Mouse (Mus musculus) yolk sac, embryonic 10.5 days (tissue): ENCODE data around the gene St3gal5.
A peak's percentile ranks its signal among the peaks of the same experiment; 100 is the strongest.

Source experiments
- DNase-seq: peaks from one replicate; pipeline ENCODE4 v3.0.0-alpha.2; 2017; ENCODE audit warnings: low spot score

Gene St3gal5

DNA sequence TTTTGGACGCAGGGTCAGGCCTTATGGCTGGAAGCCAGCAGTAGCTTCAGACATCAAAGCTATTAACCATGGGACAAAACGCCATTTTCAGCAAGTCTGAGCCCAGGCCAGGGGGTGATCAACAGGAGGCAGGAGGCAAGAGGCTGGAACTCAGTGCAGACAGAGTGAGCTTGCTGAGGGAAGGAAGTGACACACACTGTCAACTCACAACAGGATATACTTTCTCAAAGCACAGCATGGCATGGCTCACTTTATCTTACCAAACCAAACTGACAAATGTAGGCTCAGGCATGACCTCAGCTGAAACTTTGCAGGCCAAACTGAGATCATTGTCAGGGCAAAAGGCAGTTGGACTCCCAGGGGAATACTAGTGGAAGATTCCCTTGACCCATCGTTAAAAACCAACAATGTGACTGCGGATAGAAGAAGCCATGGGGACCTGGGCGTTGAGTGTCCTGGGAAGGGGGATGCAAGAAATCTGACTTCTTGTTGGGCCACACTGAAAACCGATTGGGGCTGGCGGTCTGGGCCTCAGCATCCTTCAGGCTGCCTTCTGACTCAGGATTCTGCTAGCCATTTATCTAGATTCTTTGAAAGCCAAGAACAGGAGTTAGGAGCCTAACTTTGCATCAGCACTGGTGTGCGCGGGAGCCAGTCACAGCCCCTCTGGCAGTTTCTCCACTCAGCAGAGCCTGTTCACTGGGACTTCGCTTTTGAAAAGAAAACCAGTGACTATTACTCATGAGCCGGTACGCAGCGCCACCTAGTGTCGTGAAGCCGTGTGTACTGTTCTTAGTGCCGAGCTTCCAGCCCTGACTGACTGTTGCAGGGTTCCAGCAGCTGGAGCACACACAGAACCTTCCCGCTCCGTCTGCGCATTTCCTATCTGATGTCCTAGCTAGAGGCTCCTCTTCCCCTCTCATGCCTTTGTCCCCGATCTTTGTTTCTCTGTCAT, 67.2 kb downstream of the St3gal5 start:
- peak; percentile 69 for DNase-seq

DNA sequence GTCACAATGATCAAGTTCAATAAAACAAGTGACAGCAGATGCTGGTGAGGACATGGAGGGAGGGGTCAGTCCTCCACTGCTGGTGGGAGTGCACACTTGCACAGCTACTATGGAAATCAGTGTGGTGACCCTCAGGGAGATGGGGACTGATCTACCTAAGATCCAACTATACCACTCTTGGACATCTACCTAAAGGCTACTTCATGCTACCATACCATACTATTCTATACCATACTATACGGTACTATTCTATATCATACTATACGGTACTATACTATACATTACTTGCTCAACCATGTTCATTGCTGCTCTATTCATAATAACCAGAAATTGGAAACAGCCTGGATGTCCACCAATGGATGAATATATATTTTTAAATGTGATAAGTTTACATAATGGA, 68.5 kb downstream of the St3gal5 start:
- DNase-seq: no peak

DNA sequence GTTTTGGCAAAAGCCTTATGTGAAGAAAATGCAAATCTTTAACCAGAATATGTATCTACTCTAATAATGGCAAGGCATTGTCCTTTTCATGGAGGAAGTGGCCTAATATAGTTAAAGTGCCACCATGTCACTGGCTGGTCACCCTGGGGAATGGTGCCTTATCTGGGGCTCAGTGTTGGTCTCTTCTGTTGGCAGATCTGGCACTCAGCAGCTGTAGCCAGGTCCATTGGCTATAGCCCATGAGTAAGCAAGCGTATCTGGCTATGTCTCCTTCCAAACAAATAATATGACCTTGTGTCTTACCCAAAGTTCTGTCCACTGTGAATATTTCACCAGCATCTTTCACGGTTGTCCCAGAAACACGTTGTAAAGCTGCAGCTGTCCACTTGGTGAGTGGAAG, 74.0 kb downstream of the St3gal5 start:
- no peak for DNase-seq

DNA sequence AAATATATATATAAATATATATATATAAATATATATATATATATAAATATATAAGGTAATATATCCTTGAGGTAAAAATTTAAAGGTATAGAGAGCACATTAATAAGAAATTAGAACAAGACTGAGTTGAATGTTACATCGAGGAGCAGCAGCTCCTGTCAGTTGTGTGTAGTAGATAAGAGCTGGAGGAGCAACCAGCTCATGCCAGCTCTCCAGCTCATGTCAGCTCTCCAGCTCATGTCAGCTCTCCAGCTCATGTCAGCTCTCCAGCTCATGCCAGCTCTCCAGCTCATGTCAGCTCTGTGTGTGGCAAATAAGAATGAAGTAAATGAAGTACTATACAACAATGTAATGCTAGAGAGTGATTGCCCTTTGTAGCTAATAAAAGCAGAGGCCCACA, 76.0 kb downstream of the St3gal5 start:
- DNase-seq: no peak

DNA sequence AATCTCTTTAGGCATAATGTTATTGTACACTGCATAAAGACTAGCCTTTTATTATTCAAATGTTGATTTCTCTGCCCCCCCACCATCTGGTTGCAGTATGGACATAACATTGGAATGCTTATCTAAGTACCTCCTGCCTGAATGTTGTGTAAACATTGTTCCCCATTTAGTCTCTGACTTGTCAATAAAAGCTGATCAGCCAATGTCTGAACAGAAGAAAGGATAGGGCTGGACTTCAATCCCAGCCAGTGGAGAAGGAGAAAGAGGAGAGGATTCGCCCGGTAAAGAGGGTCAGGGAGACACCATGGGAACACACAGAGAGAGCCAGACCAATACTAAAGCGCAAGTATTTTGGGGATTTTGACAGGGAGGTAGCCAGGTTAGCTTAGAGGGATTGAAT, 78.0 kb downstream of the St3gal5 start:
- DNase-seq: no peak

DNA sequence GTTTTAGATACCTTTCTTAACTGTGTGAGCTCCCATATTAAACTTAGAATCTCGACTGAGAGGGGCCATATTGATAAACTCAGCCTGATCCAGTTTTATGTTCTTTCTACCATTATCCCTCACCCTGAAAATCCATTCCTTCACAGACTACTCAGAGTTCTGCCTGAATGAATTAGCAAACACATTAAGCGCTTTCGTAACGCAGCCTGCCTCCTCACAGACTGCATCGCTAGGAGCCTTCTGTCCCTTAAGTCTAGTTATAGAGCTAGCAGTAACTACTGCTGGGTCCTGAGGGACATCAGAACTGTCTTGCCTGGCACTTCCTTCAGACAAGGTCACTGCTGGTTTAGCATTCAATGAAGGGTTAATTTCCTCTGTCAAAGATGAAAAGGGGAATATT, 78.6 kb downstream of the St3gal5 start:
- no peak for DNase-seq

DNA sequence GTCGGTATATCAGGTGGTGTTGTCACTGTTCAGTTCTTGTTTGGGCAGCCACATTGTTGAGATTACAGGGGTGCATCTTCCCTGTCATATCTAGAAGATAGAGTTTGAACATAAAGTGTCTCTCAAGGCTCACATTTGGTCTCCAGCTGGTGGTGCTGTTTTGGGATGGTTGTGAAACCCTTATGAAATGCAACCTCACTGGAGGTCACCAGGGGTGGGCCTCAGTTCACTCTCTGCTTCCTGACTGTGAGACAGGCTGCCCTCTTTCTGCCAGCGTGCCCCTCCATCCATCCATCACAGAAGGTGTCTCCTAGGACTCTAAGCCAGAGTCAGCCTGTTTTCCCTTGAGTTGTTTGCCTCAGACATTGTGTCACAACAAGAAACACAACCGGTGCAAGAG, 80.0 kb downstream of the St3gal5 start:
- DNase-seq: no peak

DNA sequence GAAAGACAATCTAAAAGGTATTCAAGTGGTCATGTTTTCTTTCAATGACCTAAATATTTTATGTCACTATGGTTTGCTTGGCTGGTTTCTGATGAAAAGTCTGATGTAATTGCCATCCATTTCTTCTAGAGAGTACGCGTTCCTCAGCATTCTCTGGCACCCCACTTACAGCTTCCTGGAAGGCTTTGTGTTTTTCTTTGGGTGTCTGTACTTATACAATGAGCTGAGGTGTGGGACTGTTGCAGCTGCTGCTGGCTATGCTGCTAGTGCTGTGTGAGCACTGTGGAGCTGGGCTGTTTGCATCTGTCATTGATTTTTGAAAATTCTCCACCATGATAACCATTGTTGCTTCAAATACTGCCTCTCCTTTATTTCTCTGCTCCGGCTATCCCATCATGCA, 81.6 kb downstream of the St3gal5 start:
- no peak for DNase-seq

DNA sequence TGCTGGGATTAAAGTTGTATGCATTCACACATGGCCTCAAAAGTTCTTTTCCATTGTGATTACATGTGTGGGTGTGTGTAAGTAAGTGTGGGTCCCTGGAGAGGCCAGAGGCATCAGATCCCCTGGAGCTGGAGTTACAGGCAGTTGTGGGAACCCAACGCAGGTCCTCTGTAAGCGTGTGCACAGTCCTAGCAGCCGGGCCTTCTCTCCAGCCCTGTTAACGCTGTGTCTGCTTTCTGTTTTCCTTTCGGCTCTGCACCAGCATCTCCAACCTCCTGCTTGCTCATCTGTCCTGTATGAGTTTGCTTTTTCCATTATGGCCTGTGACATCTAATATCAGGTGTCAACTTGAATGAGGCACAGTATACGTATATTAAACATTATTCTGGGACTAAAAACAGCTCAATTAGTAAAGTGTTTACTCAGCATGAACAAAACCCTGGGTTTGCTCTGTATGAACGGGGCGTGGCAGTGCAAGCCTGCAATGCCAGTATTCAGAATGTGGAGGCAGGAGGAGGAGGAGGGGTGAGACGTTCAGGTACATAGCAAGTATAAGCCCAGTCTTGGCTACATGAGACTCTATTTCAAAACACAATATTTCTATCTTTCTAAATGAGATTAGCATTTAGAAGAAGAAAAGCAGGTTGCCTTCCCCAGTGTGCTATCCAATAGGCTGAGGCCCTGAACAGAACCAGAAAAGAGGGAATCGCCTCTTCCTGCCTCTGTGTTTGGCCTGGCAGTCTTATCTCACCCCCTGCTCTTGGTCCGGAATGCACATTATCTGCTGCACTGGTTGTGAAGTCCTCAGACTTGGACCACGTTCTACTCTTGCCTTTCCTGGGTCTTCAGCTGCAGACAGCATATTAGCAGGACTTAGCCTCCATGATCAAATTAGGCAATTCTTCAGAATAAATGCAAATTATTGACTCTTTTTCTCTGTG, 82.4 kb downstream of the St3gal5 start:
- no peak for DNase-seq

DNA sequence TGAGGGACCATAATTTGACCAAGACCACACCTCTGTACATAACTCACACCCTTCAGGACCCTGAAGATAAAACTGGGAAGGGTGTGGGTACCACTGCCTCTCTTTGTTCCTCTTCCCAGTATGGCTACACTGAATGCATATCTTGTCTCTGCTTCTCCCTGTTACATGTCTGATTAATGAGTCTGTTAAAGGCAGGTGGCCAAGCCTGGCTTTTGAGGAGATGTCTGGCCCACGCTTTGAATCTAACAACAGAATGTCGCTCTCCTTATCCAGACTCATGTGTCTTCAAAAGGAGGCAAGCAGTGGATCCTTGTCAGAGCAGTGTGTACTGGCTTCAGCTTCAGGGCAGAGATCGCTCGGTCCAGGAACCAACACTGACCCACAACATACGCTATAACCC, 87.2 kb downstream of the St3gal5 start:
- DNase-seq: no peak

DNA sequence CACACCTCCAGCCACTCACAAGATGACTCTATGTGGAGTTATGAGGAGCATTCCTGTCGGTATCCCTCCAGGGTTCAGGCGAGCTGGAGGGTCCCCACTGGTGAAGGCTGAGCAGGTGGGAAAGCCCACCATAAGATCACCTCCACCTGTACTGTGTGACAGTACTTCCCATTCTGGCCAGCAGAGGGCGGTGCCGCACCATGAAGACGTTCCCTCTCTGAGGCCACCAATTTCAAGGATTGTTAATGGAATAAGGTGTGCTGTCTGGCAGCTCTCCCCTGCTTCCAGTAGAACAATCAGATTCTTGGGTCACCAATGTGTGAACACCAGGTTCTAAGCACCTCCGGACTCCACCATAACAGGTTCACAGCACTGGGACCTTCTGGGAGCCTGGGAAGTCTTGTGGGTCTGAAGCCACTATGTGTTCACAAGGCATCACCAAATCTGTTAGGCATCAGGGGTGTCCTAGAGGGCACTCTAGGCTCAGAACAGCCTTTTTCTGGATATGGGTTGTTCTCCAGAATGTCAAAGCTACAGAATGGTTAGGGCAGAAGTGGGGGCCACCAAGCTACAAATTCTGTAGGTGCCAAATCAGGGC, 88.6 kb downstream of the St3gal5 start:
- DNase-seq: peak; percentile 71

DNA sequence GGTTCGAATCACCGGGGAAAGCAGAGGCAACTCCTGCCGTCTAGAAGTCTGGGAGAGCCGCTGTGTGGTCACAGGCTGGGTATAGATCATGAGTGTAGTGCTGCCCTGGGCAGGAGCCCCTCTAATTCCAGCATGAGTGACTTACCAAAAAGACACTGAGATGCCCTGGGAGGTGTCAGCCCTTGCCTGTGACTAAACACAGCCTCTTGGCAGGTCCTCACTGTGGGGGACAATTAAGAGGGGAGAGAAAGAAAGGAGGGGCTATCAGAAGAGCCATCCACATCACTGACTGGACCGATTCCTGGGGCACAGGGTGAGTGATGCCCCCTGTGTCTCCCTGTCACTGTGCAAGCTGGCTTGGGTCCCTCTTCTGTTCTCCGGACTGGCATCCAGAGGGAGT, 89.4 kb downstream of the St3gal5 start:
- no peak for DNase-seq

DNA sequence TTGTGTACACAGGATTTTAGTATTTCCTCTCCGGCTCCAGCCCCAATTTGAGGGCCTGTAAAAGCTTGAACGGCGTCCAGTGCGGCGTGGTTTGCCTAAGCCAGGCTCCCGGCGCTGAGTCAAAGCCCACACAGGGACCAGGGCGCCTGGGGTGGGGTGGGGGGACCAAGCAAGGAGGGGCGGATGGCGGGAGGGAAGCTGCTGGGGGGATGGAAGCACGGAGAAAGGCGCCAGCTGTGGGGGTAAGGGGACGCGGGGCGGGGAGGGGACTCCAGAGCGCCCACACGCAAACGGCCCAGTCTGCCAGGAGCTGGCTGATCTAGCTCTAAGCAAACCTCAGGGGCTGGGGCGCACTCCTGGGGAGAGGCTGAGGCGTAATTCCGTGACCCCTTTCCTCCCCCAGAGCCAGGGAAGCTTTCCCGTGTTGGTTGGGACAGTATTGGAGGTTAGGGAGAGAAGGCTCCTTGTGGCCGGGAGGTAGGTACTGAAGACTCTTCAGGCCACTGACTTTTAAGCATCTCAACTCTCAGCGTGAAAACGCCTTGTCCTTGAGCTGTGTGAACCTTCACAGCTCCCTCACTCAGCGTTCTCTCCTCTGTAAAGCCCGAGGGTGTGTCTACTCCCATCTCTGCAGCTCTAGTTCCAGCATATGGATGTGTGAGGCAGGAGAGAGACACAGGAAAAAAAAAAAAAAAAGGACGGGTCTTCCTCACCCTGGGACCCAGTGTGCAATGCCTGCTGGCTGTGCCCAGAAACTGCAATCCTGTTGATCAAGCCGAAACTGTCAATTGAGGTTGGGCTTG, 91.9 kb downstream of the St3gal5 start:
- DNase-seq: peak; percentile 22

DNA sequence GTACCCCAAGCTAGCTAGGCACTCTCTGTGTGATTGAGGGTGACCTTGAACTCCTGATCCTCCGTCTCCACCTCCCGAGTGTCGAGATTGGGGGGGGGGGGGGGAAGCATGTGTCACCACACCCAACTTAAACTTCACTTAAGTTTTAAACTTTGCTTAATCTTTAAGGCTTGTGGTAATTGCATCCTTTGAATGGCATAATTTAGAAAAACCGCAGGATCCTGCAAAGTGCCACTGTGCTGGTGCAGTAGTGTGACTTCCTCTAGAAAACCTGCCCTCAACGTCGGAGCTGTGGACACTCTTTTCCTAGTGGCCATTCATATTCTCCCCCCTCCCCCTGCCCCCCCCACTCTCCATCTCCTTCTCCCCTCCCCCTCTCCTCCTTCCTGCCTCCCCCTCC, 92.7 kb downstream of the St3gal5 start:
- no peak for DNase-seq

DNA sequence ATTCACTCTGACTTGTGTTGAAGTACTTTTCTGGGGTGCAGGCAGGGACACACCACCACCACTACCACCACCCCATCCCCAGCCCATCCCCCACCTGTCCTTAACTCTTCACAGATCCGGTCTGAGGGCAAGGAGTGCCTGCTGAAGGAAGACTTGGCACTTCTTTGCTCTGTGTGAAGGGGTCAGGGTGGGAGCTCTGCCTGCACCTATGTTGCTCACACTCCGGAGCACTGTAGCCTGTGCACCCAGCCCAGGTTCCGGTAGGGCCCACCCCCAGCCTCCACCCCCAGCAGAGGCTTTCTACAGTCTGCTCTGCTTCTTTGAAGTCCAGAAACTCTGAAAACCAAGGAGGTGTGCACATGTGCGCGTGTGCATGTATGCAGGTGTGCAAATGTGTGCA, 93.2 kb downstream of the St3gal5 start:
- no peak for DNase-seq

DNA sequence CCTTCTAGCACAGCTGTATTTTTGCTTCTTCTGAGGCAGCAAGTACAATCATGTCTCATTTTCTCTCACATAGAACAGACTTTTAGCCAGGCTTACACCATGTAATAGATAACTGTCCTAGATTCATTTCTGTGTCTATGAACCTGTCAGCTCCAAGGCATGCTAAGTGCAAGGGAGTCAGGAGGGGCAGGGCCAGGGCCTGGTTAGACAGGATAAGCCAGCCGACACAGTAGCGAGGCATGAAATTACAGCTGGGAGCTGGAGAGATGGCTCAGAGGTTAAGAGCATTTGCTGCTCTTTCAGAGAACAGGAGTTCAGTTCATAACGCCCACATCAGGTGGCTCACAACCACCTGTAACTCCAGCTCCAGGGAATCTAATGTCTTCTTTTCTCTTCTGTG, 99.3 kb downstream of the St3gal5 start:
- DNase-seq: no peak

DNA sequence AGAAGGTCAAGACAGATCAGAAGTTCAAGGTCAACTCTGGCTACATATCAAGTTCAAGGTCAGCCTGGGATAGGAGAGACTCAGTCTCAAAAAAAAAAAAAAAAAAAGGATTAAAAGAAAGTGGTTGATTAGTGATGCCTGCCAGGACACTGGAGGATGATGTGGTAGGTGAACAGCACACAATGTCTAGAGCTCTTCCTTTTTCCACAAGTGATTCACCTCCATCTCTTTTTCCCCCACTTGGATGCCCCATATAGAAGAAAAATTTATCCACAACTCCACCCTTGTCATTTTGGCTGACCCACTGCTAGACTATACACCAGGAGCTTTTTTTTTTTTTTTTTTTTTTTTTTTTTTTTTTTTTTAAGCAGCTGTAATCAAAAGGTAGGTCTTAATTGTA, 100.1 kb downstream of the St3gal5 start:
- DNase-seq: no peak

DNA sequence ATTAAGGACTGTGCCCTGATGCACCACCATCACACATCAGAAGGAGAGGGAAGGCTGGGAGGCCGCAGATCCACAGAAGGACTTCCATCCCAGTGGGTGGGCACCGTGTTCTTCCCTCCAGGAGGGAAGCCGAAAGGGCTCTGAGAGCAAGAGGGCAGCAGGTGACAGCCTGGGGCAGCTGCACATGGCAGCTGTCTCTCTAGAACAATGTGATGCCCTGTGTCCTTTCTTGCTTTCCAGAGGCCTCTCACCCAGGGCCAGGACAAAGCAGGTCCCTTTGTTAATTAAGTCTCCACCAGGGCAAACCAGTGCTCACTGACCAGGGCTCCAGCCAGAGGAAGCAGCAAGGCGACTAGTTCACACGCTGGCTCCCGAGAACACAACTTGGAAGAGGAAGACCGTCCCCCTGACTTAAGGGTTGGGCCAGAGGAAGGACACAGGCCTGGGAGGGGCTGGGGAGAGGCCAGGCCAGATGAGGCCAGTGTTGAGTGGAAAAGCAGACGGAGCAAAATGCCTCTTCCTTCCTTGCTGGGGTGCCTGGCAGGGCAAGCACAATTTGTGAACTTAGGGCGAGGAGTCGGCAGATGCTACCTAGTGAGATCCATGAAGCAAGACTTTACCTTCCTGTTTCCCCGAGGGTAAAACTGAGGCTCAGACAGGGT, 103.3 kb downstream of the St3gal5 start:
- no peak for DNase-seq

DNA sequence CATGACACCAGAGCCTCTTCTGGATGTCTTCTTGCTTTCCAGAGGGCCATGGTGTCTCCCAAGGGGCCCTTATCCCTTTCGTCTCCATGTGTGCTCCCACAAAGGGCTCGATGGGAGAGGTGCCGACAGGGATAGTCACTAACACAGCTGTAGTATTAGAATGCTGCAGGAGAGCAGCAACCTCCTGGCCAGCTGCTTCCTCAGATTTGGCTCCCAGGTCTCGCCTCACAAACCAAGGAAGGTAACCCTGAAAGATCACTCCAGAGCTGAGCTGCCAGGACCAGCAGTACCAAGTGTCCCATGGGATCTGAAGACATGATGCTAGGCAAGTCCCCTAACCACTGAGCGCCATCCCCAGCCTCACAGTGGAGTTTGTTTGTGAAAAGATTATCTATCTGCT, 105.3 kb downstream of the St3gal5 start:
- no peak for DNase-seq

DNA sequence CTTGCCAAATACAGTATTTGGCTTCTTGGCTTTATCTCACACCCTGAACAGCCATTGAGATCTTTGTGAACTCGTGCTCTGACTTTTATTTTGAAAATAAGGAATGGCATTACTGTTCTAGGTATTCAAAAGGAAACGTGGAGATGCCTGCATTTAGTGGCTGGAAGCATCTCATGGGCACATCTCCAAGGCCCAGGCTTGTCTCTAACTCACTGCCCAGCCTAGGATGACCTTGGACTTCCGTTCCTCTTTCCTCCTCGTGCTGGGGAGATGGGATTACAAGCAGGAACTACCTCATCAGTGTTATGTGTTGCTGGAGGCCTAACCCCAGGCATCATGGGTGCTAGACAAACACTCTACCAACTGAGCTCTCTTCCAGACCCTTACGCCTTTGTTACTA, 105.9 kb downstream of the St3gal5 start:
- DNase-seq: no peak
